Mouse (Mus musculus) olfactory bulb, adult 2 months (tissue): ENCODE measurements around the gene Ascl2. TPM values are rescaled to one million over a fixed set of nuclear protein-coding genes. Genes with fewer than 3 reads are reported as not detected.

Experiments
- H3K27ac ChIP-seq: fragments of 200-500 bp; 2 replicates; pipeline ENCODE4 v1.5.1; 2012; ENCODE audit warnings: low read depth, low read length; ENCODE audit not compliant: insufficient read depth
- H3K4me1 ChIP-seq: fragments of 200-500 bp; 2 replicates; pipeline ENCODE4 v1.6.1; 2012; ENCODE audit warnings: low read length; ENCODE audit not compliant: control insufficient read depth, insufficient read depth
- H3K4me3 ChIP-seq: fragments of 200-500 bp; 2 replicates; pipeline ENCODE4 v1.5.1; 2012; ENCODE audit warnings: mild to moderate bottlenecking, low read depth, low read length, moderate library complexity; ENCODE audit not compliant: insufficient read depth
- CTCF ChIP-seq: fragments of 200-500 bp; IDR thresholded peaks from 2 replicates; pipeline ENCODE4 v1.5.1; 2012; ENCODE audit warnings: low read depth, mild to moderate bottlenecking, low read length, moderate library complexity; ENCODE audit not compliant: insufficient read depth
- POLR2A ChIP-seq: fragments of 200-500 bp; IDR thresholded peaks from 2 replicates; pipeline ENCODE4 v1.6.1; 2012; ENCODE audit warnings: mild to moderate bottlenecking, low read depth, low read length, moderate library complexity; ENCODE audit not compliant: insufficient read depth
- WGBS: fragments of 180-500 bp; shearing (Covaris S2); methylation state at CpG from one replicate; pipeline ENCODE4 v1.1.7; 2018; 5-methylcytosine and 5-hydroxymethylcytosine counted together
- polyA plus RNA-seq: library from polyadenylated mRNA; stranded (reverse); fragments of >200 nt; gene quantifications from 2 replicates; pipeline ENCODE4 v1.2.4, GENCODE M21; 2012; ENCODE audit warnings: low replicate concordance; ENCODE audit not compliant: missing spikeins, insufficient read depth, insufficient read length

Ascl2 gene
- polyA plus RNA-seq: not detected in 2 replicates

GRCm38 (mm10) chr7:142968809-142969511 lies at the start of gene Ascl2:
Gene Ascl2, minus strand, starts transcription at chr7:142969264.
- 2% methylated on average over 51 of the region's 51 CpGs for WGBS
- peak within 1 kb of the TSS; percentile 45 for H3K4me3 ChIP-seq
- peaks cover 24% of the 10 kb centered on the region for H3K4me1 ChIP-seq
- no peak for TF ChIP-seq CTCF
- TF ChIP-seq POLR2A: no peak
- H3K27ac ChIP-seq: no peak within 1 kb of the TSS

GRCm38 (mm10) chr7:143017181-143017580 lies 48.1 kb upstream of the Ascl2 start:
- Histone ChIP-seq H3K4me1 (peaks cover 36% of the 10 kb centered on the region), H3K4me3 (no peak overlapping the region), H3K27ac (no peak overlapping the region)
- TF ChIP-seq POLR2A (no peak), CTCF (no peak)
- WGBS: 75% methylated on average over 4 of the region's 4 CpGs

- Histone ChIP-seq H3K4me1 (peaks cover 37% of the 10 kb centered on the region), H3K27ac (peak overlapping the region; percentile 35; the same call in 1 of the 2 replicates), H3K4me3 (no peak overlapping the region)
- TF ChIP-seq CTCF (no peak), POLR2A (no peak)
- WGBS: 48% methylated on average over 9 of the region's 9 CpGs
Measured at GRCm38 (mm10) chr7:143016424-143017142, 47.5 kb upstream of the Ascl2 start.

GRCm38 (mm10) chr7:143015755-143016423 lies 46.8 kb upstream of the Ascl2 start:
- H3K4me3 ChIP-seq: no peak overlapping the region
- peaks cover 37% of the 10 kb centered on the region for H3K4me1 ChIP-seq
- WGBS: 10% methylated on average over 1 of the region's 1 CpGs
- peak overlapping the region; percentile 22 for H3K27ac ChIP-seq
- no peak for TF ChIP-seq CTCF
- no peak for TF ChIP-seq POLR2A

GRCm38 (mm10) chr7:143014862-143015659 lies 46.0 kb upstream of the Ascl2 start:
- H3K4me1 ChIP-seq: peaks cover 37% of the 10 kb centered on the region
- no peak overlapping the region for H3K4me3 ChIP-seq
- peak overlapping the region; percentile 22; the same call in 1 of the 2 replicates for H3K27ac ChIP-seq
- TF ChIP-seq CTCF (no peak), POLR2A (no peak)
- WGBS: 73% methylated on average over 7 of the region's 7 CpGs

GRCm38 (mm10) chr7:143013420-143014178 lies 44.5 kb upstream of the Ascl2 start:
- no peak overlapping the region for H3K27ac ChIP-seq

GRCm38 (mm10) chr7:143012230-143012875 lies 43.3 kb upstream of the Ascl2 start:
- H3K4me1 ChIP-seq: peaks cover 58% of the 10 kb centered on the region
- TF ChIP-seq POLR2A: no peak
- no peak for TF ChIP-seq CTCF
- no peak overlapping the region for H3K27ac ChIP-seq
- WGBS: 61% methylated on average over 5 of the region's 5 CpGs
- H3K4me3 ChIP-seq: no peak overlapping the region

More at GRCm38 (mm10) chr7:143013420-143014178, 44.5 kb upstream of the Ascl2 start:
- TF ChIP-seq CTCF: no peak
- no peak for TF ChIP-seq POLR2A
- peaks cover 46% of the 10 kb centered on the region for H3K4me1 ChIP-seq
- no peak overlapping the region for H3K4me3 ChIP-seq
- WGBS: 54% methylated on average over 8 of the region's 8 CpGs

GRCm38 (mm10) chr7:143011226-143011625 lies 42.2 kb upstream of the Ascl2 start:
- 94% methylated on average over 1 of the region's 1 CpGs for WGBS
- TF ChIP-seq CTCF: no peak
- TF ChIP-seq POLR2A: no peak

More at GRCm38 (mm10) chr7:143011226-143011625, 42.2 kb upstream of the Ascl2 start:
- H3K27ac ChIP-seq: no peak overlapping the region
- H3K4me1 ChIP-seq: peaks cover 49% of the 10 kb centered on the region
- no peak overlapping the region for H3K4me3 ChIP-seq
